Comparison of ENCODE assay signal across 23 mouse cellular contexts in the genomic region with DNA sequence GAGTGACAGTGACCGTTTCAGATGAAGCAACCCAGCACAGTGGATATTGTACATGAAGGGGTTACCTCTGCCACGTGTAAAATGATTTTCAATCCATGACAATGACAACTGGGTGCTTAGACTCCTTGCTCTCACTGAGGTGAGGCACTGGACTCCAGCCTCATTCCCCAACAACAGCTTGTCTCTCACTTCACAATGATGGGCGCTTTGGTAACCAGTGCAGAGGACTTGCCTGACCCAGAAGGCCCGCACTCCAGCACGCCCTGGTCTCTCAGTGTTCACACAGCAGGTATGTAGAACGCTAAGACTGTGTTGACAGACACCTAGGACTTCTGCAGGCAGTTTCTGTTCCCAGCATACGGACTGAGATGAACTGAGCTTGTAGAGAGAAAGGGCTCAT.
DNase-seq lines count a peak whose midpoint lies in the region; ATAC-seq lines count a peak whose summit lies in the region.
"Had no signal": no experiment of that assay in that cellular context is flagged by ENCODE, and none has a peak within 500 bp of the region (broad histone marks: within the 10 kb centered on the region; RNA-seq: fewer than 3 reads in every experiment).

No protein-coding gene starts in this region.

- H3K36me3 ChIP-seq in forebrain, embryonic 11.5 days (ENCODE audit: control insufficient read depth, insufficient read depth, low read length): no peaks in the 10 kb centered on the region
- H3K36me3 ChIP-seq in forebrain, embryonic 16.5 days (ENCODE audit: control insufficient read depth, insufficient read depth): no peaks in the 10 kb centered on the region
- H3K36me3 ChIP-seq in heart, embryonic 10.5 days: no peaks in the 10 kb centered on the region
- H3K36me3 ChIP-seq in liver, embryonic 11.5 days (ENCODE audit: control insufficient read depth, insufficient read depth, low read length): no peaks in the 10 kb centered on the region
- H3K36me3 ChIP-seq: embryonic facial prominence, embryonic 10.5 days; embryonic facial prominence, embryonic 12.5 days; forebrain, embryonic 12.5 days; G1E had no signal

- H3K4me2 ChIP-seq in forebrain, embryonic 11.5 days (ENCODE audit: low read depth, low read length, severe bottlenecking): no peak overlapping the region
- no peak overlapping the region for H3K4me2 ChIP-seq in forebrain, embryonic 16.5 days (ENCODE audit: low read length)
- no peak overlapping the region for H3K4me2 ChIP-seq in liver, embryonic 11.5 days
- H3K4me2 ChIP-seq: embryonic facial prominence, embryonic 12.5 days; forebrain, embryonic 12.5 days had no signal

- DNase-seq in forebrain, embryonic 11.5 days (ENCODE audit: low spot score): peak; percentile 37
- DNase-seq in heart, embryonic 10.5 days (ENCODE audit: low spot score): peak; percentile 63
- DNase-seq in heart, postnatal 10 days: no peak
- peak; percentile 12 for DNase-seq in liver, embryonic 11.5 days (ENCODE audit: low spot score)
- DNase-seq in liver: no peak
- DNase-seq: adrenal gland, adult 8-10 months; adrenal gland, postnatal 14 days; adrenal gland, postnatal 36 days; B cell, adult 2 months; cerebellum, adult 11-12 months; cerebellum, adult 2 months; cerebellum, adult 9-10 months; cerebellum, postnatal 25 days; forebrain, postnatal 0 days had no signal

- H3K9ac ChIP-seq in forebrain, embryonic 11.5 days (ENCODE audit: low read length): no peak overlapping the region
- H3K9ac ChIP-seq in forebrain, embryonic 16.5 days (replicated peaks; ENCODE audit: low read depth, low read length): no peak overlapping the region
- no peak overlapping the region for H3K9ac ChIP-seq in liver, embryonic 11.5 days (ENCODE audit: low read depth, low read length)
- H3K9ac ChIP-seq: embryonic facial prominence, embryonic 12.5 days; forebrain, embryonic 12.5 days; forebrain, postnatal 0 days had no signal

- H3K4me1 ChIP-seq in forebrain, embryonic 11.5 days (replicated peaks; ENCODE audit: control insufficient read depth, insufficient read depth, low read length): no peaks in the 10 kb centered on the region
- H3K4me1 ChIP-seq in forebrain, embryonic 16.5 days (replicated peaks; ENCODE audit: control insufficient read depth, insufficient read depth, low read length): no peaks in the 10 kb centered on the region
- peaks cover 32% of the 10 kb centered on the region for H3K4me1 ChIP-seq in heart, embryonic 10.5 days
- no peaks in the 10 kb centered on the region for H3K4me1 ChIP-seq in liver, embryonic 11.5 days (replicated peaks; ENCODE audit: control insufficient read depth, insufficient read depth, low read length)
- H3K4me1 ChIP-seq: embryonic facial prominence, embryonic 10.5 days; embryonic facial prominence, embryonic 12.5 days; forebrain, embryonic 12.5 days had no signal

- H3K27me3 ChIP-seq in forebrain, embryonic 11.5 days (ENCODE audit: control insufficient read depth, insufficient read depth, low read length): no peaks in the 10 kb centered on the region
- H3K27me3 ChIP-seq in forebrain, embryonic 16.5 days (replicated peaks; ENCODE audit: control insufficient read depth, insufficient read depth, low read length): no peaks in the 10 kb centered on the region
- H3K27me3 ChIP-seq in heart, embryonic 10.5 days (ENCODE audit: insufficient read depth, poor library complexity, severe bottlenecking): 0 out of 2 replicates have a peak, but pooled peaks cover 7% of the 10 kb centered on the region
- no peaks in the 10 kb centered on the region; the same call in none of the 2 replicates for H3K27me3 ChIP-seq in liver, embryonic 11.5 days (replicated peaks; ENCODE audit: control insufficient read depth, insufficient read depth, low read length)
- H3K27me3 ChIP-seq: forebrain, embryonic 12.5 days; Patski had no signal

- no peaks in the 10 kb centered on the region for H3K9me3 ChIP-seq in forebrain, embryonic 11.5 days (ENCODE audit: control insufficient read depth, low read length)
- no peaks in the 10 kb centered on the region for H3K9me3 ChIP-seq in forebrain, embryonic 16.5 days (ENCODE audit: control insufficient read depth, low read length)
- no peaks in the 10 kb centered on the region for H3K9me3 ChIP-seq in heart, embryonic 10.5 days
- H3K9me3 ChIP-seq in liver, embryonic 11.5 days (ENCODE audit: control insufficient read depth, low read length): no peaks in the 10 kb centered on the region
- H3K9me3 ChIP-seq: embryonic facial prominence, embryonic 10.5 days; embryonic facial prominence, embryonic 12.5 days; forebrain, embryonic 12.5 days; G1E had no signal

- WGBS in forebrain, embryonic 11.5 days: 89% methylated on average over 7 of the region's 7 CpGs
- WGBS in forebrain, embryonic 16.5 days: 83% methylated on average over 7 of the region's 7 CpGs
- 72% methylated on average over 7 of the region's 7 CpGs for WGBS in heart, embryonic 10.5 days
- WGBS in liver, embryonic 11.5 days: 72% methylated on average over 7 of the region's 7 CpGs

- no peak overlapping the region for H3K27ac ChIP-seq in forebrain, embryonic 11.5 days (ENCODE audit: low read depth, low read length)
- no peak overlapping the region for H3K27ac ChIP-seq in forebrain, embryonic 16.5 days (ENCODE audit: low read length)
- peak overlapping the region; percentile 36; the same call in 1 of the 2 replicates for H3K27ac ChIP-seq in heart, embryonic 10.5 days
- no peak overlapping the region for H3K27ac ChIP-seq in liver, embryonic 11.5 days (ENCODE audit: low read depth, low read length)
- H3K27ac ChIP-seq: embryonic facial prominence, embryonic 10.5 days; embryonic facial prominence, embryonic 12.5 days; forebrain, embryonic 12.5 days had no signal

- no peak overlapping the region for H3K4me3 ChIP-seq in forebrain, embryonic 11.5 days (ENCODE audit: low read depth, low read length)
- no peak overlapping the region for H3K4me3 ChIP-seq in forebrain, embryonic 16.5 days (replicated peaks; ENCODE audit: low read length)
- no peak overlapping the region for H3K4me3 ChIP-seq in heart, embryonic 10.5 days
- no peak overlapping the region for H3K4me3 ChIP-seq in liver, embryonic 11.5 days (ENCODE audit: low read depth, low read length)
- H3K4me3 ChIP-seq: embryonic facial prominence, embryonic 10.5 days; embryonic facial prominence, embryonic 12.5 days; forebrain, embryonic 12.5 days had no signal

- ATAC-seq in forebrain, embryonic 11.5 days (replicated peaks; ENCODE audit: low FRiP score): no peak
- ATAC-seq in forebrain, embryonic 16.5 days: no peak
- ATAC-seq in liver, embryonic 11.5 days (replicated peaks; ENCODE audit: low FRiP score): no peak
- ATAC-seq: activated CD4-positive, CD25-positive, alpha-beta regulatory T cell, adult 4 months; CD4-positive, CD25-positive, alpha-beta regulatory T cell, adult 4 months; forebrain, embryonic 14.5 days; forebrain, postnatal 0 days; Patski had no signal

- intact Hi-C loops in heart, postnatal 10 days (cut with DNase I): no loop called here

Comparison
In these comparisons a context has a peak if more than half of its experiments do, and no peak if none do; other contexts are left out.
1. DNase-seq: peak in forebrain, embryonic 11.5 days (single experiment), heart, embryonic 10.5 days (single experiment) and liver, embryonic 11.5 days (single experiment); none in heart, postnatal 10 days (0 of 2) and liver (single experiment).